Mouse (Mus musculus) thymus, adult 18-20 months (tissue): ENCODE measurements around the gene Gm20830.
"Not testable (repeated sequence)": the region's sequence is repeated elsewhere in the genome, so short reads cannot be mapped to it uniquely, and the experiment has no call there.

Source experiments
- DNase-seq, 2 experiments: peaks; one replicate each; pipeline ENCODE4 v3.0.0; 2022; ENCODE audit warnings: mixed read lengths in 2 of 2

The Gm20830 gene

GRCm38 (mm10) chrY:6918182-6918581 lies at the start of gene Gm20830:
Gm20830 (minus strand) TSS chrY:6918282.
- DNase-seq, result not testable (repeated sequence)
